Mouse (Mus musculus) right cerebral cortex, postnatal 10 days (tissue): ENCODE data around the gene Efemp2.

ENCODE experiments used
- DNase-seq, 2 experiments: peaks; one replicate each; pipeline ENCODE4 v3.0.0; 2021; ENCODE audit warnings: low spot score in 2 of 2

The Efemp2 gene

DNA sequence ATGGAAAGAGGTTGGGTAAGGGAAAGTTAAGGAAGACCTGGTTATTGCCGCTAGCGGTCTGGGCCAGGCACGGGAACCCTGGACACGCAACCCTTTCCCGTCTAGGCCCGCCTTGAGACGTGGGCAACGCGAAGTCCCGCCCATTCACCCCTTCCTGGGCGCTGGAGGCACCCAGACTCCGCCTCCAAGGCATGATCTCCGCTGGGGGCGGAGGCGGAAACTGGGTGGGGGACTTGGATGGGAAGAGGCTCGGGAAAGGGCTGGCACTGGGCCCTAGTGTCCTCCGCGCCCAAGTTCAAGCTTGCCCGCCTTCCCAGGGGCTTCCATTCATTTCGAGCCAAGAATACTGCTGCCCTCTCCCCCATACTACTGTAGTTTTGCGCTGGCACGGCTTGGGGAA is at the start of gene Efemp2:
TSS of gene Efemp2 (plus strand) at position 235 of the 400 bp plus-strand sequence.
- peak; percentile 82 to 86 for DNase-seq

DNA sequence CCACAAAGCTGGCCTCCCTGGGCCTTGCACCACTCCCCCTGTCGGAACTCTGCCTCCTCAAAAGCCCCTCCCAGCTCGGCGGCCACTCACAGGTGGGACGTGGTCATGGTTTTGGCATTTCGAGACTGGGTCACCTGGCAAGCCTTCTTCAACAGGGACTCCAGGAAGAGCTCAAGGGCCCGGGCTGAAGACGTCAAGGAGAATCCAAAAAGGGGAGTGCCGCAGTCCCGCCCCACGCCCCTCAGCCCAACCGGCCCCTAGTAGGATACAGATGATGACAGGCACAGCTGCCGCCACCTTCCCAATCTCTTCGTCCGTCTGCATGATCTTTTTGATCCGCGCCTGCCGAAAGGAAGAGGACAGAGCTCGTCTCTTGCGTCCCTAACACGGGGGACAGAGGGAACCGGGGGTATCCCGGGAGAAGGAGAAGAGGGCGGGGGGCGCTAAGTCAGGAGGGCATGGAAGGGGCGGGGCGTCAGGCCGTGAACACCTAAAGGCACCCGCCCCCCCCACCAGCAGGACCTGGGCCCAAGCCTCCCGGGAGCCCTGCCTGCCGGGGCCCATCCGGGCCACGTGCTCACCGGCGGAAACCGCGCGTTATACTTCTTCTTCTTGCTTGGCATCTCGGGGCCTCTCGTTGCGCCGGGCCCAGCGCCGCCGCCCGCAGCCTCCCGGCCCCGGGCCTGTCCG is 49.5 kb upstream of the Efemp2 start:
- peak; percentile 81 for DNase-seq

DNA sequence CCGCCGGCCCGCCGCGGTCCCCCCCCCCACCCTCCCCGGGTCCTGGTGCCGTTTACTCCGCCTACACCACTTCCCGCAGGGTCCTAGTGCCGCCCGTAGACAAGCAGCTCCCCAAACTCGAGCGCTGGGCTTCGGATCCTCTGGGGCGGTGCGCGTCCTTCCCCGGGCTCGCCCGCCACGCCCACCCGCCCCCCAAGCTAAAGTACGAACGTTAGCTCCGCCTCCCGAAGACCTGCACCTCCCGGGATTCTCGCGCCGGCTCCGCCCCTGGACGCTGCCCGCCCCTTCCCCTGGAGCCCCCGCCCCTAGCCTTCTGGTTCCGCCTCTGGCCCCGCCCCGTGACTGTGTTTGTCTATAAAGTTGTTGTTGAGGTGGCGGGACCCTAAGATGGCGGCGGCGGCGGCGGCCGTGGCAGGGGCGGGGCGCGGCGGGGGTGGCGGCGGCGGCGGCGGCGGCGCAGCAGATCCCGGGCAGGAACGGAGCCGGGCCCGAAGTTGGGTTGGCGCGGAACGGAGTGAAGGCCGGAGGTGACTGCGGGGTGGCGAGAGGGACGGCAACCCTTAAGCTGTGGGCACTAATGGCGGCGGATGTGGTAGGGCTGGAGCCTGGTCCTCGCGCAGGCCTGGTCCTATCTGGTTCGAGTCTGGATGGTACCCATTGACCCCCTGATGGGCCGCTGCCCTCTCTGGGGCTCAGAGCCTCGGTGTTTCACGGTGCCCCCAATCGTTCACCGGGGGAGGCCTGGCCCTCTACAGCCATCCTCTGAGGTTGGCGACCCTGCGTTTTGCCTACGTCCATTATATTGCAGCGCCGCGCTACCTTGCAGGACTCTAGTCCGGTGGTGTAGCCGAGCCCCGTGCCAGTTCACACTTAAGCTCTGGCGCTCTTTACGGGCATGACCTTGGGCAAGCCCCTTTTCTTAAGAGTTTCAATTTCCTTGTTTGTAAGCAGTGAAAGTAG is 48.7 kb upstream of the Efemp2 start, which contains the start of the genes Drap1 and AI837181:
TSS of gene Drap1 (minus strand) at position 198 of the 960 bp plus-strand sequence.
TSS of gene AI837181 (plus strand) at position 363 of the 960 bp plus-strand sequence.
- peak; percentile 96 to 97 for DNase-seq

DNA sequence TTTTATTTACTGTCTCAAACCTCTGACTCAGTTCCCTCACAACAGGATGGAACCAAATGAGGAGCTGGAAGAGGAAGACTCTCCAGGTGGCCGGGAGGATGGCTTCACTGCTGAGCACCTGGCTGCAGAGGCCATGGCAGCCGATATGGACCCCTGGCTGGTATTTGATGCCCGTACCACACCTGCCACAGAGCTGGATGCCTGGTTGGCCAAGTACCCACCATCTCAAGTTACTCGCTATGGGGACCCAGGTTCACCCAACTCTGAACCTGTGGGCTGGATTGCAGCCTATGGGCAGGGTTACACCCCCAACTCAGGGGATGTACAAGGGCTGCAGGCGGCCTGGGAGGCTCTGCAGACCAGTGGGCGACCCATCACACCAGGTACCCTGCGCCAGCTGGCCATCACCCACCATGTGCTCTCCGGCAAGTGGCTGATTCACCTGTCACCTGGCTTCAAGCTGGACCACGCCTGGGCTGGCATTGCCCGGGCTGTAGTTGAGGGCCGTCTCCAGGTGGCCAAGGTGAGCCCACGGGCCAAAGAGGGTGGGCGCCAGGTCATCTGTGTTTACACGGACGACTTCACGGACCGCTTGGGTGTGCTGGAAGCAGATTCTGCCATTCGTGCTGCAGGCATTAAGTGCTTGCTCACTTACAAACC is 47.7 kb upstream of the Efemp2 start:
- DNase-seq: peak; percentile 39 to 59

DNA sequence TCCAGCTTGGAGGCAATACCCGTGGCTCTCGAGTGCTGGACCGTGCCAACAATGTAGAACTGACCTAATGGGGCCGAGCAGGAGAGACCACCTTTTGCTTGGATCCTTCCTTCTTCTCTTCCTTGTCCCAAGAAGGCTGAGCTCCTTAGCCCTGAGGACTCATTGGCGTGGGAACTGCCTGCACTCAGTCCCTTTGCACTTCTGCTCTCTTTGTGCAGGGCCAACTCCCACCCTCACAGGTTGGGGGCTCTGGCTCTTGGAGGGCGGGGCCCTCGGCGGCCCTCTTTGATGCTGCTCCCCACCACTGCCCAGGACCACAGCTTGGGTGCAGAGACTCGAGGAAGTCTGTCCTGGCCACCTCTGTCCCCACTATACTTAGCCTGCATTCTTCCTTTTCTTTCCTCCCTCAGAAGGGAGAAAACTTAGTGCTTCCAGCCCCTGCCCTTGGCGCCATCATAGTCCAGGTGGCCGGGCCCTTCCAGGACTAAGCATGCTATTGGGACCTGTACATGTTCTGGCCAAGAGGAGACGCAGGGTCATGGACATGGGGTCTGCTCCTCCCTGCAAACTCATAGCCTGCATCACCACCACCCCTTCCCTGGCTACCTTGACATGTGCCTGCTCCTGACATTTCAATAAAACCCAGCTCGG is 47.0 kb upstream of the Efemp2 start:
- DNase-seq: no peak

DNA sequence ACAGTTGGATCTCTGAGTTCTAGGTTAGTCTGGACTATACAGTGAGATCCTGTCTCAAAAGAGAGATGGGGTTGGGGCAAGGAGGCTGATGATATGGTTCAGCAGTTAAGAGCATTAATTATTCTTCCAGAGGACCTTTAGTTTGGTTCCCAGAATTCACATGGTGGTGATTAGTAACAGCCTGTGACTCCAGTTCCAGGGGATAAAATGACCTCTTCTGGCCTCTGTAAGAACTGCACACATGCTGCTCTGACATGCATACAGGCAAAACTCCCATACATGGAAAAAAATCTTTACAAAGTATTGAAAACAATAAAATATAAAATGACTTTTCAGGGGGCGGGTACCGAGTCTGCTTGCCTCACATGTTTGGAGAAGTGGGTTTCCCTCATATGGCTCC is 45.7 kb upstream of the Efemp2 start:
- no peak for DNase-seq

DNA sequence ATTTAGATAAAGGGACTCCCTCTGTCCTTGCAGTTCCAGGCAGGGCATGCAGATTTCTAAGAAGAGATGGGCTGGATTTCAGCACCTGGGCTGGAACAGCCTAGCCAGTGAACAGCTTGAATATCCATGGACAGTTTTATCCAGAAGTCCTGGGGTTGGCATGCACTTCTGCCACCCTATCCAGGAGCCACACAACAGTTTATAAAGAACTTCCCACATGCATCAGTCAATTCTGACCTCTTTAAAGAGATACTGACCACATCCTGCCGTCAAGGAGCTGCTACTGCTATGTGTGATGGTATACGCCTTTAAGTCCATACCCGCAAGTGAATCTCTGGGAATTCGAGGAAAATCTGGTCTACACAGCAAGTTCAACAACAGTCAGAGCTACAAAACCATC is 44.5 kb upstream of the Efemp2 start:
- no peak for DNase-seq

DNA sequence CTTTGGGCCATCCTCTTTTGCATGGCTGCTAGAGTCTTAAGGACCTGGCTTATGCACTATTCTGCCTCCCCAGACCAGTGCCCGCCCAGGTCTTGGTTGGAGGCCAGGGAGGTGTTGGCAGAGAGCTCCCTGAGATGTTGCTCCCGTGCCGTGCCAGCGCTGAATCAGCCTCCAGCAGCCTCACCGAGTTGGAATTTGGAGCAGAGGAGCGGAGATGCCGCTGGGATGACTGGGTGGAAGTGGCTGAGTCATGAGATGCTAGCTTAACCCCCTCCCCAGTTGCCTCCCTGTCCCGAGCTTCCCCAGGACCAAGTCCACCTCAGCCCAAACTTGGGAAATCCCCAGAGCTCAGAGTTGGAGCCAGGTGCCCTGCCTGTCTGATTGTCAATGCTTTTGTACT is 43.9 kb upstream of the Efemp2 start:
- peak in 1 of 2 experiments; percentile 47 for DNase-seq

DNA sequence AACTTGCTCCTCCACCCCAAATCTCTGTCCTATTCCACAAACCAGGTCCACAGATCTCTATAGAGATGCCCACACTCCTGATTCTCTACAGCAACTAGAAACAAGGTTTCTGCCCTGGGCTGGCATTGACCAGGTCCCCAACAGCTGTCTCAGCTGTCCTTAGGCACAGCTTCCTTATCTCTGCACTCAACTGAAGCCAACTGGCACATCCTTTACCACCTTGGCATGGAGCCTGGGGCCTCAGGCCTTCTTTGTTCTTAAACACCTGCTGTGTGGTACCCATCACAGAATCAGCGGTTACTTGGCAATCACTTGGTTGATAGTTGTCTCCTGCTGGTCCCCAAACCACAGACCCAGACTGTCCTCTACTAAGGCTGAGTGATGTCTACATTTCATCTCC is 43.3 kb upstream of the Efemp2 start:
- DNase-seq: no peak

DNA sequence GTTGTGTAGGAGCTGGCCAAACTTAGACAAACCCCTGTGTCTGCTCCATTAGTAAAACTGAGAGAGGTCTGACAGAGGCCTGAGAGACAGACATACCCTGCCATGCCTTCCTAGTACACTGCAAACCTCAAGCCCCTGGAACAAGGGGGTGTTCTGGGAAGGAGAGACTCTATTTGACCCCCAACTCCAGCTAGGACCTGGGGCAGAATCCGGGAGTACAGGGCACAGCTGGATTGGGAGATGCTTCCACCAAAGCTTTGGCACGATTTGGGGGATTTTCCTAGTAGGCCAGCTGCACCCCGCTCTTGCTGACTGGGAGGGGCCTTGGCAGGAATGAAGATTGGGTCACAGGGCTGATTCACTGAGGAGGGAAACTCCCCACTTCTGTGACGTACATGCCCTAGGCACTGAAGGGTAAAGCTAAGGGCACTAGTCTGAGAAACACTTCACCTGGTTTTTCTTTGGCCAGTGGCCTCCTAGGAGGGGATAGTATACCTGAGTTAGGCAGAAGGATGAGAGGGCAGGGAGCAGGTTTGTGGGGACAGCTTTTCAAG is 41.8 kb upstream of the Efemp2 start:
- no peak for DNase-seq

DNA sequence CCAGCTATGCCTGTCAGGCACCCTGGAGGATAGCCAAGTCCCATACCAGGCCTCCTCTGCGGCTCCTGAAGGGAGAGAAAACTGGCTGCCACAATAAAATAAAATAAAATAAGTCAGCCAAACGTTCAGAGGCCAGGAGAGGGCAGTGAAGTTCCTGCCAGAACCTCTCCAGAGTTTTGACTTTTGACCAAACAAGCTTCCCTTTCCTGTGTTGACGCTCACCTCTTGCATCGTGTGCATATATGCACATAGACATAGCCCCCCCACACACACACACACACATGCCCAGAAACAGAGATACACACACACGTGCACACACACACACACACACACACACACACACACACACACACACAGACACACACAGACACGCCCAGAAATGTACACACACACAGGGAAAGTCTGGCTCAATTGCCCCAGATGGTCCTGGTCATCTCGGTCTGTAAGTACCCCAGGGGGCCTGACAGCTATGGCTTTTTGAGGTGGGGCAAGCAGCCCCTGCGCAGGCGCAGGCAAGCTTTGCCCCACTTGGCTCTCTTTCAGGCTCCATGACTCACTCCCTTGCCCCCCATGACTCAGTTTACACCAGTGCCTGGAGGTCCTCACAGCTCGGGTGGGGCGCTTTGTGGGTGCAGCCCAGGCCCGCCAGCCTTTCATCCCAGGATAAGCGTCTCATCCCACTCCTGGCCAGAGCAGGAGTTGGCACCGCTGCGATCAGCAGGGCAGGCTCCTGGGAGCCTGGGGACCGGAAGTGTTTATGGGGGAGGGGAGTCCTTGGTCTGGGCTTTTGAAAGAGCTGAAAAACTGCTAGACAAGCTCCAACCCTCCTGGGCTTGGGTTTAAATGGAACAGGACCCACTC is 40.5 kb upstream of the Efemp2 start:
- peak in 1 of 2 experiments; percentile 35 for DNase-seq

DNA sequence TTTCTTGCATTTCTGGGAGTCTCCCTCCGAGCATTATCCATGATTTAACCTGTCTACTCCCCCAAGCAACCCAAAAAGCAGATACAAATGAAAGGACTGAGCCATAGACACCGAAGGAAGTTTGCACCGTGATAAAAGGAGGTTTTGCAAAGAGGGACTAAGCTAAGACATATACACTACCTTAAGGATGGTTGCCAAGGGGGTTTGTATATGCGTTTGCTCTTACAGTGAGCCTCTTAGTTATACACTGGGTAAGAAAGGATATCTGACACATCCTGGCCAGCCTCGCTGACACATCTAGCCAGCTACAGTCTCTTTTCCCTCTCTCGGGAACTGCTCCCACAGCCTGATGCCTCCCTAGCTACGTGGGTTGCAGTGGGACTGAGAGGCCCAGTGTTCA is 39.8 kb upstream of the Efemp2 start:
- no peak for DNase-seq

DNA sequence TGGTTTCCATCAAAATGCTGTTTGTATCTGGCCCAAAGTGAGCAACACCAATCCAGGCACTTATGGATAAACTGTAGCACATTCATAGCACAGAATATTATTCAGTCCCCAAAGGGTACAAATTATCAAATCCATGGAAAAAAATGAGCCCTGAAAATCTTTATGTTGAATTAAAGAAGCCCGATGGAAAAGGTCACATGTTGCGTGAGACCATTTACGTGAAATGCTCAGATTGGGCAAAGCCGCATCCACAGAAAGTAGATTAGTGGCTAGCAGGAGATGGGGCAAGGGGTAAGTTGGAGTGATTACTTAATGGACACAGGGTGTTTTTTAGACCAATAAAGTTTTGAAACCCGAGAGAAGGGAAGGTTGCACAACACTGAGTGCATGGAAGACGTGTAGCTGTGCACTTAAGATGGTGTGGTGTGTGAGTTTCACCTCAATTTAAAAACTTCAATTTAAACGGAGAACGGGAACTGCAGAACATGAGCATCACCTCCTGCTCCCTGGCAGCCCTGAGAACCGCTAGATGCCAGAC is 29.3 kb upstream of the Efemp2 start:
- no peak for DNase-seq

DNA sequence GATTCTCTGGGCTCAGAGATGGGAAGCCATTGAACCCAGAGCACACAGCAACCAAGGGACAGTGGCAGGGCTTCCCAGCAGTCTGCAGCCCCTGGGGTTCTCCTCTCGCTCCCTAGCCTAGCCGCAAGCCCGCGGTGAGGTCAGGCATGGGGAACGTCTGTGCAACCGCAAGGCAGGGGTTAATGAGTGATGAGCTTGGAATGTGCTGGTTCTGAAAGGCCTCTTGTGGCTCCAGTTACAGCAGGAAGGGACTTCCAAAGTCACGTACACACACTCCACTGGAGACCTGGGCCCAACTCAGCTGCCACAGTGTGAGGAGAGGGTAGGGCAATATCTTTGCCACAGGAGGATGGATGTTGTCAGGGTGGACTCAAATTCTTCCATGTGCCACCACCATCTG is 28.8 kb upstream of the Efemp2 start:
- DNase-seq: no peak

DNA sequence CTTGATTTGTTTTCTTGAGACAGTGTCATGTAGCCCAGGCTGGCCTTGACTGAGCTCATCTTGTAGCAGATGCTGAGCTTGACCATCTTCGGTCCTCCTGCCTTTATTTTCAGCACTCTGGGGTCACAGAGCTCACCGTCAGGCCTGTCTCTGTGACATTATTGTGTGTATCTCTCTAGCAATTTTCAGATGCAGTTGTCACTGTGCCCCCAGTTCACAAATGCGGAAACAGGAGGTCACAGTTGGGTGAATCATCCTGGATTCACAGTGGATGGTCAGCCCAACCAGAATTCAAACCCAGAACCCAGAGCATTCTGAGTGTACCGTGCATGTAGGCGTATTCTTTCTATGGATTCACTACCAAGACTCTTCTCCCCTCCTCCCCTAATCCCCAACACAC is 28.0 kb upstream of the Efemp2 start:
- no peak for DNase-seq

DNA sequence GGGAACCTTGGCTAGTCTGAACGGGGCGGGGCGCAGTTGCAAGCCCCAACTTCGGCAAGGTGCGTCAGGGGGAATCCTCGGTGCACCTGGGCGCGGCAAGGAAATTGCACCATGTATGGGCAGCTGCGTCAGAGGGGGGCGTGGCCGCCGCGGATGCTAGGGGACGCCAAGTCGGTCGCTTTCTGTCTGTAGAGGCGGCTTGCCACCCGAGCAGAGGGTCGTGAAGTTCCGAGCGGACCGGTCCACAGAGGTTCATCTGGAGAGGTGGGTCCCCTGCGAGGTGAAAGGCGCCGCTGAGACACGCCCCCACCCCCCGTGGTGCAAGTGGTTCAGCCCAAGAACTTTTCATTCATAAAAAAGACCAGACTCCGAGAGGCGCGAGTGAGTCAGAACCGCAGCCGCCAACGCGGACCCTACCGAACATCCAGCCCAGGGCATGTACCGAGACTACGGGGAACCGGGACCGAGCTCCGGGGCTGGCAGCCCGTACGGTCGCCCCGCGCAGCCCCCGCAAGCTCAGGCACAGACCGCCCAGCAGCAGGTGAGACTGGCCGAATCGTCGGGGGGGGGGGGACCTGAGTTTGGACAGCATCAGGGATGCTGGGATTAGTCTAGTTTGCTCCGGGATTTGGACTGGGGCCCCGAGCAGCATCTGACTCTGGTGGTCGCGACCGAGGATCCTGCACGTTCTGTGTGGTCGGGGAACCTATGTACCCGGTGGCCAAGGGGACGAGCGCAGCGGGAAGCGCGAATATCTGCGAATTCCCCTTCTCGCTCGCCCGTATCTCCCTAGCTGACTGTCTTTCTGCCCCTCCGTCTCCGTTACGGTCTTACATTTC is 26.0 kb upstream of the Efemp2 start, which contains the start of gene Fosl1:
TSS of gene Fosl1 (plus strand) at position 33 of the 839 bp plus-strand sequence.
- DNase-seq: peak; percentile 76 to 79

DNA sequence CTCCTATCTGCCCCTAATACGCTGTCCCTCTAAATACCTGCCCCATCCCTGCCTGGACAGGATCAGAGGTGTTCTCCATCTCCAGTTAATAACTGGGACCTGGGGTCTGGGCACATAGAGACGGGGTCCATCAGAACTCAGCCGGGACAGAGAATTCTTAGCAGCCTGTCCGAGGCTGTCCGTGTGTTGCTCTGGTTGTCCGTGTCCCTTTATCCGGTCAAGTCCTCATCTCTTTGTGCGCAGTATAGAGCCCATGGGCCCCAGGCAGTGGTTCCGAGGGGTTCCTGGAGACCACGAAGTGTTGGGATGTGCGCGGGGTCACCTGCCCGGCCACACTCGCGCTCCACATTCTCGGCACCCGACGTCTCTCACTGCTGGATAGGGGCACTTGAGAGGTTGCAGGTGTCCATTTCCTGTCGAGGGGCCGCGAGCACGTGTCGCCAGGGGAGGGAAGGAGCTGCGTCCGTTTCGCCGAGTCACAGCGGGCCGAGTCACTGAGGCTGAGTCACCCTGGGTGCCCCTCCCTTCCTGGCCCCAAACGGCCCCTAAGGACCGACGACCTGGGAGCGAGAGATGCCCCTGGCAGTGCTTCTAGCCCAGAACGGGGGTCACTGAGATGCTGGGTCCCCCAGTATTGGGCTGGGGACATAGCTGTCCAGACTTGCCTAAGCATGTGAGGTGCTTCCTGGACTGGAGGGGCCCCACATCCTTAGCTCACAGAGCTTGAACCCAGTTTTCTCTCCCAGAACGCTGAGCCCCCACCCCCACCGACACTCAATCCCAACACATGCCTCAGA is 25.2 kb upstream of the Efemp2 start:
- DNase-seq: no peak

DNA sequence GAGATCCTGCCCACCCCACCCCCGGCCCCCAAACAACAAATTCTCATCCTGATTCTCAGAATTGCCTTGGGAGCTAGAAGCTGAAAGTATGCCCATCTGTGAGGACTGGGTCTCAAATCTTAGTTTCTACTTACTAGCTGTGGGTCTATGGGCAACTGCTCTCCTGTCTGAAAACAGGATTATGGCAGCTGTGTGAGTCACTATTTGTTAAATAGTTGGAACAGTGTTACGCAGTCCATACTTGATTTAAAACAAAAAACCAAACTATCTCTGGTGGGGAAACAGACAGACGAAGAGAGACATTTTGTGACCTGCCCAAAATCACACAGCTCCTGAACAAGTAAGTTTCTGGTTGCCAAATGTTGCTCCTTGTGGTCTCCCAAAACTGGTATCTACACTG is 24.1 kb upstream of the Efemp2 start:
- no peak for DNase-seq
